Mouse (Mus musculus) forebrain, embryonic 15.5 days (tissue): Measurements from ENCODE around the gene Sema4d. TPM values are rescaled to one million over a fixed set of nuclear protein-coding genes. Genes with fewer than 3 reads are reported as not detected.
"Not testable (repeated sequence)": the region's sequence is repeated elsewhere in the genome, so short reads cannot be mapped to it uniquely, and the experiment has no call there.

Experiments used
- ATAC-seq: fragments of 200-750 bp; cut with Nextera tagmentation; replicated peaks from 2 replicates; pipeline ENCODE4 v1.8.0; 2017; ENCODE audit warnings: mild to moderate bottlenecking, moderate TSS enrichment, moderate library complexity
- H3K27ac ChIP-seq: fragments of 300-500 bp; sonication (generic); replicated peaks from 2 replicates; pipeline ENCODE4 v1.5.1; 2015; ENCODE audit warnings: mild to moderate bottlenecking, inconsistent platforms
- H3K27me3 ChIP-seq: fragments of 300-500 bp; sonication (generic); 2 replicates; pipeline ENCODE4 v1.6.1; 2015; ENCODE audit warnings: inconsistent platforms
- H3K36me3 ChIP-seq: fragments of 300-500 bp; sonication (generic); 2 replicates; pipeline ENCODE4 v1.6.1; 2015; ENCODE audit warnings: mild to moderate bottlenecking, inconsistent platforms
- H3K4me1 ChIP-seq: fragments of 300-500 bp; sonication (generic); 2 replicates; pipeline ENCODE4 v1.6.1; 2015; ENCODE audit warnings: inconsistent platforms
- H3K4me2 ChIP-seq: fragments of 300-500 bp; sonication (generic); replicated peaks from 2 replicates; pipeline ENCODE4 v1.6.1; 2015; ENCODE audit warnings: mild to moderate bottlenecking, inconsistent platforms
- H3K4me3 ChIP-seq: fragments of 300-500 bp; sonication (generic); 2 replicates; pipeline ENCODE4 v1.5.1; 2015; ENCODE audit warnings: mild to moderate bottlenecking, inconsistent platforms
- H3K9ac ChIP-seq: fragments of 300-500 bp; sonication (generic); replicated peaks from 2 replicates; pipeline ENCODE4 v1.6.1; 2015; ENCODE audit warnings: mild to moderate bottlenecking, inconsistent platforms
- H3K9me3 ChIP-seq: fragments of 300-500 bp; sonication (generic); 2 replicates; pipeline ENCODE4 v1.6.1; 2016; ENCODE audit warnings: inconsistent platforms
- WGBS: fragments of 180-500 bp; shearing (Covaris S2); methylation state at CpG from one replicate; pipeline ENCODE4 v1.1.7; 2015; ENCODE audit warnings: mixed read lengths; 5-methylcytosine and 5-hydroxymethylcytosine counted together
- polyA plus RNA-seq: library from polyadenylated mRNA; unstranded; fragments of >200 nt; fragmentation: Nextera tagmentation; extraction: Ambion mirVana; gene quantifications from 2 replicates; pipeline ENCODE4 v1.2.1, GENCODE M21; 2015

Sema4d gene
- 18.7 and 20.7 TPM in 2 replicates for polyA plus RNA-seq

DNA sequence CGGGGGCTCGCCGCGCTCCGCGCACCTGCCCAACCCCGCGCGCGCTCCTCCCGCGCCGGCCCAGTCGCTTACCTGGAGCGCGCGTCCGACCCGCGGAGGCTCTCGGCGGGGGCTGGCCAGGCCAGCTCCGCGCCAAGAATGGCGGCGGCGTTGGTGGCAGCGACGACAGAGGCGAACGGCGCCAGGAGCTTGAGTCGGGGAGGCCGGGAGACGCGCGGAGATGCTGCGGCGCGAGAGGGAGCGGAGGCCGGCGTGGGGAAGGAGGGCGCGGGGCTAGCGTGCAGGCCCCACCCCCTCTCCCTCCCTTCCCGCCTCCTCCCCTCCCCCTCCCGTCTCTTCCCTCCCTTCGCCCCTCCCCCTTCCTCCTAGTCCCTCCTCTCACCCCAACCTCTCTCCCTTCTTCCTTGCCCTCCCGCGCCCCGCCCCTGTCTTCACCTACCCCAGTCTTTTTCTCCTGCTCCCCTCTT is at the start of gene Sema4d:
Gene Sema4d (minus strand): TSS at position 323 of the 467 bp plus-strand sequence.
- WGBS, result 2% methylated on average over 44 of the region's 52 CpGs

DNA sequence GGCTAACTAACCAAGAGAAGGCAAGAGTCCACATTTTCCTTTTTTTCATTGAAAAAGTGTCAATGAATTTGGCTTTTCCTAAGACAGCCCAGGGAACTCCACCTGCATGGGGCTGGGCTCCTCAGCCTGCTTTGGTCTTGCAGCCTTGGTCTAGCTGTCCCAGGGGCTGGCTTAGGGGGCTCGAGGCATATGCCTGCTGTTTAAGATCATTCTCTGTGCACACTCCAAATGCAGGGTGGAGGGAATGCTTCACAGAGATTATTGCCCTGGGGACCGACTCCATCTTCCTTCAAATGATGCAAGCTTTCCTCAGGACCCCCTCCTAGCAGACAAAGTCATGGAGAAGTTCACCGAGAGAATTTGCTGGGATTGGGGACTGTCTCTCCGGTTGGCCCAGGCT is 49.8 kb upstream of the Sema4d start:
- peaks cover 45% of the 10 kb centered on the region for H3K4me1 ChIP-seq
- WGBS, result 66% methylated on average over 4 of the region's 4 CpGs

More for the DNA sequence above, at the start of gene Sema4d:
- peak; percentile 66 for ATAC-seq
- Histone ChIP-seq H3K36me3 (no peaks in the 10 kb centered on the region), H3K4me3 (peak within 1 kb of the TSS; percentile 95), H3K9me3 (no peaks in the 10 kb centered on the region), H3K9ac (peak within 1 kb of the TSS; percentile 92), H3K4me2 (peak within 1 kb of the TSS; percentile 96), H3K4me1 (peaks cover 41% of the 10 kb centered on the region), H3K27me3 (no peaks in the 10 kb centered on the region), H3K27ac (peak within 1 kb of the TSS; percentile 74)

DNA sequence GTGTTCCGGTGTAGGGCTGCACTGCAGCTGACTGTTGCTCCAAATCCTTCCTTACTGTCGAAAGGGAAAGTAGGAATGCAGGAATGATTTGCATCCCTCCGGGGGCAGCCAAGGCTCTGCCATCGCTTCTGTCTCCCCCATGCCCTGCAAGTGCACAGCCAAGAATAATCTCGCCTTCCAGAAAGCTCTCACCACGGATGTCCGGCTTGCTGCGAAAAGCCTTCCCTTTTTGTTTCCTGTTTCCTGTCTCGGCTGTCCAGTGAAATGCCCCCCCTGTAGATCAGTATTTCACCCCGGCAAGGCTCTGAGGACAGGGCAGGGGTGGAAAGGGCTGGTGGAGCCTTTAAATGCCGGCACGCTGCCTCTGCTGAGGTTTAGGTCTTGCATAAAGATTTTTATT is 49.2 kb upstream of the Sema4d start:
- Histone ChIP-seq H3K27ac (0 out of 2 replicates have a peak overlapping the region, but pooled peaks have one; percentile 1), H3K4me1 (peaks cover 39% of the 10 kb centered on the region), H3K27me3 (peaks cover 30% of the 10 kb centered on the region), H3K36me3 (no peaks in the 10 kb centered on the region), H3K4me3 (no peak overlapping the region), H3K4me2 (peak overlapping the region; percentile 13; the same call in 1 of the 2 replicates), H3K9ac (0 out of 2 replicates have a peak overlapping the region, but pooled peaks have one; percentile 22), H3K9me3 (no peaks in the 10 kb centered on the region)
- ATAC-seq, result no peak
- 6% methylated on average over 12 of the region's 12 CpGs for WGBS

More for the DNA sequence above, 49.8 kb upstream of the Sema4d start:
- peaks cover 25% of the 10 kb centered on the region for H3K27me3 ChIP-seq
- no peaks in the 10 kb centered on the region for H3K36me3 ChIP-seq
- no peak overlapping the region for H3K9ac ChIP-seq
- no peak overlapping the region for H3K27ac ChIP-seq
- H3K9me3 ChIP-seq, result no peaks in the 10 kb centered on the region
- no peak overlapping the region for H3K4me3 ChIP-seq
- H3K4me2 ChIP-seq, result no peak overlapping the region
- ATAC-seq, result no peak

GRCm38 (mm10) chr13:51842191-51842590 is 48.6 kb upstream of the Sema4d start:
- 3% methylated on average over 5 of the region's 5 CpGs for WGBS
- Histone ChIP-seq H3K27ac (no peak overlapping the region), H3K27me3 (peaks cover 30% of the 10 kb centered on the region), H3K4me2 (peak overlapping the region; percentile 13; the same call in 1 of the 2 replicates), H3K4me3 (no peak overlapping the region), H3K4me1 (peaks cover 37% of the 10 kb centered on the region), H3K9ac (no peak overlapping the region; the same call in 1 of the 2 replicates), H3K36me3 (no peaks in the 10 kb centered on the region), H3K9me3 (no peaks in the 10 kb centered on the region)
- ATAC-seq, result no peak

- ATAC-seq, result no peak
- H3K4me3 ChIP-seq, result no peak overlapping the region
- WGBS, result 7% methylated on average over 12 of the region's 12 CpGs
- no peak overlapping the region; the same call in 1 of the 2 replicates for H3K9ac ChIP-seq
- H3K36me3 ChIP-seq, result no peaks in the 10 kb centered on the region
- H3K9me3 ChIP-seq, result no peaks in the 10 kb centered on the region
- H3K27me3 ChIP-seq, result peaks cover 30% of the 10 kb centered on the region
- no peak overlapping the region for H3K4me2 ChIP-seq
- H3K4me1 ChIP-seq, result peaks cover 31% of the 10 kb centered on the region
- no peak overlapping the region for H3K27ac ChIP-seq
Measured at GRCm38 (mm10) chr13:51841541-51842115, 48.1 kb upstream of the Sema4d start.

GRCm38 (mm10) chr13:51840702-51841101 is 47.2 kb upstream of the Sema4d start:
- no peak overlapping the region for H3K27ac ChIP-seq
- ATAC-seq, result no peak
- peaks cover 31% of the 10 kb centered on the region for H3K4me1 ChIP-seq
- 45% methylated on average over 6 of the region's 6 CpGs for WGBS
- H3K4me3 ChIP-seq, result no peak overlapping the region
- peaks cover 30% of the 10 kb centered on the region for H3K27me3 ChIP-seq
- no peaks in the 10 kb centered on the region for H3K9me3 ChIP-seq
- no peak overlapping the region for H3K4me2 ChIP-seq
- no peaks in the 10 kb centered on the region for H3K36me3 ChIP-seq
- H3K9ac ChIP-seq, result no peak overlapping the region

DNA sequence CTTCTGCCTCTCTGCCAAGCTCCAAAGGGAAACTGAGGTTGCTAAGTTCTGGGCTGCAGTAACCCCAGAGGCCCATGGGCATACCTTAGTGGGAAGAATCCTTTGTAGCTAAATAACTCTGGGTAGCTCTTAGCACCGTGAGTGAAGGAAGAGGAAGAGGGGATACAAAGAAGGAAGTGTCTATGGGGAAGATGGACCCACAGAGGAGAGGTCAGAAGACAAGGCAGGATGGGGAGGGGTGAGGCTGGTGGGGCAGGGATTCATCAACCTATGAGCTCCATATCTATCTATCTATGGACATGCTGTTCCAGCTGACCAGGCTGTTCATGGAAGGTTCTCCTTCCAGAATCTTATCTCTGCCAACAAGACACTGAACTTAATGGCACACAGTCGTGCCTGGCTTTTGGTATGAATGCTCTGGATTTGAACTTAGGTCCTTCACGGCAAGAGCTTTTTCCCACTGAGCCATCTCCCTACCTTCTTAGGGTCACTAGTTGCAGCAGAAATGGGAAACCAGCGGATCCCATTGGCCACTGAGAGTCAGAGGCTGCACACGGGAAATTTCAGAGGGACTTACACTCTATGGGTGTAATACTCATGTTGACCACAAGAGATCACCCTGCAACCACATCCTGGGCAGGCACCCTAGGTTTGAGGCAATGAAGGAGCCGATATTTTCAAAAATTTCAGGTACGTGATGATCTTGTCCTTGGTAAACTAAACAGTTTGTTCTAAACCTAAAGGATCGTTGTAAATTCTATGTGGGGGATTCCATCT is 45.9 kb upstream of the Sema4d start:
- H3K27me3 ChIP-seq, result peaks cover 30% of the 10 kb centered on the region
- no peak overlapping the region for H3K9ac ChIP-seq
- 24% methylated on average over 8 of the region's 8 CpGs for WGBS
- H3K9me3 ChIP-seq, result no peaks in the 10 kb centered on the region
- peaks cover 24% of the 10 kb centered on the region for H3K4me1 ChIP-seq
- H3K4me3 ChIP-seq, result no peak overlapping the region
- no peak overlapping the region for H3K27ac ChIP-seq
- ATAC-seq, result peak; percentile 44; the same call in 1 of the 2 replicates
- H3K36me3 ChIP-seq, result no peaks in the 10 kb centered on the region
- H3K4me2 ChIP-seq, result no peak overlapping the region

GRCm38 (mm10) chr13:51837402-51837801 is 43.9 kb upstream of the Sema4d start:
- Histone ChIP-seq H3K27ac (no peak overlapping the region), H3K9me3 (no peaks in the 10 kb centered on the region), H3K4me1 (peaks cover 14% of the 10 kb centered on the region), H3K36me3 (no peaks in the 10 kb centered on the region), H3K4me2 (no peak overlapping the region), H3K4me3 (no peak overlapping the region), H3K9ac (no peak overlapping the region), H3K27me3 (peaks cover 24% of the 10 kb centered on the region)
- no peak for ATAC-seq
- 58% methylated on average over 5 of the region's 5 CpGs for WGBS

GRCm38 (mm10) chr13:51835208-51835607 is 41.7 kb upstream of the Sema4d start:
- not testable (repeated sequence) for H3K36me3 ChIP-seq, H3K4me2 ChIP-seq, ATAC-seq, H3K4me3 ChIP-seq, H3K4me1 ChIP-seq, H3K9me3 ChIP-seq, H3K9ac ChIP-seq, H3K27ac ChIP-seq
- peaks cover 16% of the 10 kb centered on the region for H3K27me3 ChIP-seq
- WGBS, result 85% methylated on average over 4 of the region's 4 CpGs

GRCm38 (mm10) chr13:51834520-51834919 is 41.0 kb upstream of the Sema4d start:
- H3K4me3 ChIP-seq, result no peak overlapping the region
- H3K36me3 ChIP-seq, result no peaks in the 10 kb centered on the region
- H3K4me1 ChIP-seq, result no peaks in the 10 kb centered on the region
- H3K27me3 ChIP-seq, result peaks cover 16% of the 10 kb centered on the region
- no peaks in the 10 kb centered on the region for H3K9me3 ChIP-seq
- no peak for ATAC-seq
- H3K27ac ChIP-seq, result no peak overlapping the region
- no peak overlapping the region for H3K9ac ChIP-seq
- WGBS, result 84% methylated on average over 2 of the region's 2 CpGs
- H3K4me2 ChIP-seq, result no peak overlapping the region

- H3K36me3 ChIP-seq, ATAC-seq, H3K9ac ChIP-seq, H3K4me2 ChIP-seq, H3K4me3 ChIP-seq, H3K27ac ChIP-seq, H3K9me3 ChIP-seq, H3K4me1 ChIP-seq: not testable (repeated sequence)
- peaks cover 11% of the 10 kb centered on the region for H3K27me3 ChIP-seq
- 78% methylated on average over 8 of the region's 8 CpGs for WGBS
Measured at GRCm38 (mm10) chr13:51834024-51834423, 40.5 kb upstream of the Sema4d start.

DNA sequence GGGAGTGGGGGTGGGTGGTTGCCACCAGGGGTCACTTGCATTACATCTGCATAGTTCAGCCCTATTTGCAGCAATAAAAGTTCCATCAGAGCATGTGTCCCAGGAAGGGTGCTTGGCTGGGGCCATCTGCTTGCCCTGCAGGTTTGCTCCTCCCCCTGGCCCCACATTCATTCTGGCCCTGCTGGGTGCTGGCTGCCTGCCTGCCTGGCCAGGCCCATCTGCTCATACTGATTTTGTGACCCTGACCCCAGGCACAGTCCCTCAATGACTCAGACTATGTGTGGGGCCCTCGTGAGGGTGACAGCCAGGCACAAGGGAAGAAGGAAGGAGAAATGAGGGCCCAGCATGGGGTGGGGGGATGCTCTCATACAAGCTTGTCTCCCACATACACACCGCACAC is 40.1 kb upstream of the Sema4d start:
- 52% methylated on average over 2 of the region's 2 CpGs for WGBS
- H3K9ac ChIP-seq, result no peak overlapping the region
- no peak overlapping the region for H3K4me3 ChIP-seq
- H3K36me3 ChIP-seq, result no peaks in the 10 kb centered on the region
- H3K4me2 ChIP-seq, result no peak overlapping the region
- H3K27ac ChIP-seq, result no peak overlapping the region
- no peak; the same call in 1 of the 2 replicates for ATAC-seq
- H3K9me3 ChIP-seq, result no peaks in the 10 kb centered on the region
- H3K4me1 ChIP-seq, result no peaks in the 10 kb centered on the region
- H3K27me3 ChIP-seq, result peaks cover 8% of the 10 kb centered on the region; the same call in 1 of the 2 replicates
